23 mouse cellular contexts compared by ENCODE assay signal in genomic region chr2:127748316-127748715, GRCm38 (mm10). TPM values are rescaled to one million over a fixed set of nuclear protein-coding genes. Genes with fewer than 3 reads are reported as not detected.
DNase-seq lines count a peak whose midpoint lies in the region; ATAC-seq and TF ChIP-seq lines count a peak whose summit lies in the region.
"Had no signal": no experiment of that assay in that cellular context is flagged by ENCODE, and none has a peak within 500 bp of the region (broad histone marks: within the 10 kb centered on the region; RNA-seq: fewer than 3 reads in every experiment).

No protein-coding gene starts in this region.

- no peak for TF ChIP-seq CTCF in heart, postnatal 0 days (IDR thresholded peaks at IDR 0.05; ENCODE audit: low read depth)

- 0 out of 2 replicates have a peak, but pooled peaks have one; percentile 47 for ATAC-seq in embryonic facial prominence, embryonic 14.5 days (ENCODE audit: low read depth)
- ATAC-seq in heart, postnatal 0 days (ENCODE audit: insufficient read depth, low read depth), result no peak
- no peak for ATAC-seq in heart, embryonic 11.5 days (replicated peaks; ENCODE audit: insufficient number of reproducible peaks, low FRiP score, low TSS enrichment)
- ATAC-seq: activated CD4-positive, CD25-positive, alpha-beta regulatory T cell, adult 4 months; CD4-positive, CD25-positive, alpha-beta regulatory T cell, adult 4 months; forebrain, embryonic 13.5 days; forebrain, embryonic 15.5 days; forebrain, postnatal 0 days; Patski had no signal

- no peaks in the 10 kb centered on the region for H3K27me3 ChIP-seq in embryonic facial prominence, embryonic 14.5 days (replicated peaks; ENCODE audit: control insufficient read depth, insufficient read depth, low read length)
- no peaks in the 10 kb centered on the region for H3K27me3 ChIP-seq in embryonic facial prominence, embryonic 10.5 days (replicated peaks; ENCODE audit: low read depth, poor library complexity, severe bottlenecking)
- no peaks in the 10 kb centered on the region for H3K27me3 ChIP-seq in heart, postnatal 0 days (ENCODE audit: control insufficient read depth, insufficient read depth, low read length)
- H3K27me3 ChIP-seq in heart, embryonic 11.5 days (ENCODE audit: control insufficient read depth, insufficient read depth, low read length), result no peaks in the 10 kb centered on the region
- H3K27me3 ChIP-seq: CH12.LX; embryonic facial prominence, embryonic 13.5 days; forebrain, embryonic 13.5 days; forebrain, embryonic 15.5 days; Patski had no signal

- peak; percentile 29 for DNase-seq in embryonic facial prominence, embryonic 14.5 days (ENCODE audit: low spot score)
- no peak for DNase-seq in embryonic facial prominence, embryonic 10.5 days (ENCODE audit: low spot score)
- DNase-seq in heart, postnatal 0 days (ENCODE audit: low spot score), result peak; percentile 0
- no peak for DNase-seq in spleen, adult 18-20 months
- DNase-seq: adrenal gland, adult 8-10 months; adrenal gland, postnatal 14 days; adrenal gland, postnatal 36 days; B cell, adult 2 months; cerebellum, adult 11-12 months; cerebellum, adult 2 months; cerebellum, adult 9-10 months; cerebellum, postnatal 10 days; cerebellum, postnatal 25 days; forebrain, postnatal 0 days had no signal

- no peak overlapping the region for H3K27ac ChIP-seq in embryonic facial prominence, embryonic 14.5 days (replicated peaks; ENCODE audit: low read depth, low read length)
- H3K27ac ChIP-seq in embryonic facial prominence, embryonic 10.5 days (replicated peaks), result no peak overlapping the region
- H3K27ac ChIP-seq in heart, postnatal 0 days (ENCODE audit: low read depth), result no peak overlapping the region
- H3K27ac ChIP-seq in heart, embryonic 11.5 days (ENCODE audit: low read depth, low read length), result no peak overlapping the region
- H3K27ac ChIP-seq: embryonic facial prominence, embryonic 13.5 days; forebrain, embryonic 13.5 days; forebrain, embryonic 15.5 days had no signal

- no peaks in the 10 kb centered on the region for H3K9me3 ChIP-seq in embryonic facial prominence, embryonic 14.5 days (ENCODE audit: control insufficient read depth, low read length)
- H3K9me3 ChIP-seq in embryonic facial prominence, embryonic 10.5 days, result no peaks in the 10 kb centered on the region
- H3K9me3 ChIP-seq in heart, postnatal 0 days (replicated peaks; ENCODE audit: control insufficient read depth, low read length), result no peaks in the 10 kb centered on the region
- H3K9me3 ChIP-seq in heart, embryonic 11.5 days (replicated peaks; ENCODE audit: control insufficient read depth, low read length), result no peaks in the 10 kb centered on the region
- H3K9me3 ChIP-seq: embryonic facial prominence, embryonic 13.5 days; forebrain, embryonic 13.5 days; forebrain, embryonic 15.5 days; G1E had no signal

- H3K4me3 ChIP-seq in embryonic facial prominence, embryonic 14.5 days (ENCODE audit: low read depth, low read length), result no peak overlapping the region
- H3K4me3 ChIP-seq in embryonic facial prominence, embryonic 10.5 days, result no peak overlapping the region
- no peak overlapping the region for H3K4me3 ChIP-seq in heart, postnatal 0 days (ENCODE audit: low read depth, low read length)
- no peak overlapping the region for H3K4me3 ChIP-seq in heart, embryonic 11.5 days (ENCODE audit: low read depth, low read length)
- H3K4me3 ChIP-seq: embryonic facial prominence, embryonic 13.5 days; forebrain, embryonic 13.5 days; forebrain, embryonic 15.5 days had no signal

- no peaks in the 10 kb centered on the region for H3K4me1 ChIP-seq in embryonic facial prominence, embryonic 14.5 days (ENCODE audit: control insufficient read depth, insufficient read depth, low read length)
- H3K4me1 ChIP-seq in embryonic facial prominence, embryonic 10.5 days, result peaks cover 5% of the 10 kb centered on the region; the same call in 1 of the 2 replicates
- H3K4me1 ChIP-seq in heart, postnatal 0 days (ENCODE audit: control insufficient read depth, insufficient read depth), result 0 out of 2 replicates have a peak, but pooled peaks cover 3% of the 10 kb centered on the region
- no peaks in the 10 kb centered on the region; the same call in 1 of the 2 replicates for H3K4me1 ChIP-seq in heart, embryonic 11.5 days (ENCODE audit: control insufficient read depth, insufficient read depth, low read length)
- H3K4me1 ChIP-seq: embryonic facial prominence, embryonic 13.5 days; forebrain, embryonic 13.5 days; forebrain, embryonic 15.5 days had no signal

- 0 out of 2 replicates have a peak, but pooled peaks cover 9% of the 10 kb centered on the region for H3K36me3 ChIP-seq in embryonic facial prominence, embryonic 14.5 days (ENCODE audit: control insufficient read depth, insufficient read depth, low read length)
- peaks cover 11% of the 10 kb centered on the region for H3K36me3 ChIP-seq in embryonic facial prominence, embryonic 10.5 days (replicated peaks)
- no peaks in the 10 kb centered on the region; the same call in 1 of the 2 replicates for H3K36me3 ChIP-seq in heart, postnatal 0 days (replicated peaks; ENCODE audit: control insufficient read depth, insufficient read depth, low read length)
- H3K36me3 ChIP-seq in heart, embryonic 11.5 days (ENCODE audit: control insufficient read depth, insufficient read depth, low read length), result no peaks in the 10 kb centered on the region
- H3K36me3 ChIP-seq: forebrain, embryonic 15.5 days; G1E had no signal

- no peak overlapping the region for H3K4me2 ChIP-seq in embryonic facial prominence, embryonic 14.5 days (ENCODE audit: low read depth, low read length)
- H3K4me2 ChIP-seq in heart, postnatal 0 days (ENCODE audit: low read depth, low read length), result no peak overlapping the region
- H3K4me2 ChIP-seq in heart, embryonic 11.5 days, result no peak overlapping the region
- H3K4me2 ChIP-seq: embryonic facial prominence, embryonic 13.5 days; forebrain, embryonic 13.5 days; forebrain, embryonic 15.5 days had no signal

- H3K9ac ChIP-seq in embryonic facial prominence, embryonic 14.5 days (ENCODE audit: low read depth, low read length), result no peak overlapping the region
- no peak overlapping the region for H3K9ac ChIP-seq in heart, postnatal 0 days (replicated peaks; ENCODE audit: low read depth, low read length)
- no peak overlapping the region for H3K9ac ChIP-seq in heart, embryonic 11.5 days (ENCODE audit: low read depth, low read length)
- H3K9ac ChIP-seq: embryonic facial prominence, embryonic 13.5 days; forebrain, embryonic 13.5 days; forebrain, embryonic 15.5 days; forebrain, postnatal 0 days had no signal

- TF ChIP-seq EP300 in heart, postnatal 0 days (IDR thresholded peaks at IDR 0.05; ENCODE audit: low read depth), result no peak

- WGBS in embryonic facial prominence, embryonic 14.5 days, result 66% methylated on average over 7 of the region's 7 CpGs
- 70% methylated on average over 7 of the region's 7 CpGs for WGBS in embryonic facial prominence, embryonic 10.5 days
- 69% methylated on average over 7 of the region's 7 CpGs for WGBS in heart, postnatal 0 days
- WGBS in heart, embryonic 11.5 days (ENCODE audit: insufficient replicate concordance), result 69% methylated on average over 7 of the region's 7 CpGs

RNA-seq across cellular contexts. Expression of gene Mall, which starts 18.6 kb away (rescaled TPM):
- 14.0 and 17.8 TPM in 2 replicates for polyA plus RNA-seq in embryonic facial prominence, embryonic 14.5 days (2014; fragmentation: Nextera tagmentation; extraction: Ambion mirVana)
- 0.96 and 1.0 TPM in 2 replicates for polyA plus RNA-seq in embryonic facial prominence, embryonic 10.5 days (2016; fragmentation: Nextera tagmentation; extraction: Ambion mirVana)
- total RNA-seq in heart, postnatal 0 days (2014; rRNA removed; ENCODE audit: low replicate concordance), result 13.0 and 17.6 TPM in 2 replicates
- polyA plus RNA-seq in heart, postnatal 0 days (2015; fragmentation: Nextera tagmentation; extraction: Ambion mirVana), result 7.0 and 7.4 TPM in 2 replicates
- 2.5 and 3.8 TPM in 2 replicates for polyA plus RNA-seq in heart, embryonic 11.5 days (2014; fragmentation: Nextera tagmentation; extraction: Ambion mirVana)
- total RNA-seq: CH12.LX, G1E had no signal
- polyA plus RNA-seq: activated CD4-positive, CD25-positive, alpha-beta regulatory T cell, adult 4 months; CD4-positive, CD25-positive, alpha-beta regulatory T cell, adult 4 months; G1E had no signal

RNA-seq across cellular contexts. Expression of gene Nphp1, which starts 40.4 kb away (rescaled TPM):
- 27.4 and 28.3 TPM in 2 replicates for polyA plus RNA-seq in embryonic facial prominence, embryonic 14.5 days (2014; fragmentation: Nextera tagmentation; extraction: Ambion mirVana)
- 42.0 and 42.9 TPM in 2 replicates for polyA plus RNA-seq in embryonic facial prominence, embryonic 10.5 days (2016; fragmentation: Nextera tagmentation; extraction: Ambion mirVana)
- 6.7 and 8.9 TPM in 2 replicates for total RNA-seq in heart, postnatal 0 days (2014; rRNA removed; ENCODE audit: low replicate concordance)
- 17.2 and 21.3 TPM in 2 replicates for polyA plus RNA-seq in heart, postnatal 0 days (2015; fragmentation: Nextera tagmentation; extraction: Ambion mirVana)
- polyA plus RNA-seq in heart, embryonic 11.5 days (2014; fragmentation: Nextera tagmentation; extraction: Ambion mirVana), result 12.1 and 15.4 TPM in 2 replicates

RNA-seq across cellular contexts. Expression of gene Mtln, which starts 44.0 kb away (rescaled TPM):
- 38.4 and 42.2 TPM in 2 replicates for polyA plus RNA-seq in embryonic facial prominence, embryonic 14.5 days (2014; fragmentation: Nextera tagmentation; extraction: Ambion mirVana)
- polyA plus RNA-seq in embryonic facial prominence, embryonic 10.5 days (2016; fragmentation: Nextera tagmentation; extraction: Ambion mirVana), result 20.7 and 22.2 TPM in 2 replicates
- 4.6 and 13.3 TPM in 2 replicates for total RNA-seq in heart, postnatal 0 days (2014; rRNA removed; ENCODE audit: low replicate concordance)
- 63.3 and 65.0 TPM in 2 replicates for polyA plus RNA-seq in heart, postnatal 0 days (2015; fragmentation: Nextera tagmentation; extraction: Ambion mirVana)
- 37.9 and 40.3 TPM in 2 replicates for polyA plus RNA-seq in heart, embryonic 11.5 days (2014; fragmentation: Nextera tagmentation; extraction: Ambion mirVana)

Comparison
In these comparisons a context has a peak if more than half of its experiments do, and no peak if none do; other contexts are left out.
1. DNase-seq: peak in embryonic facial prominence, embryonic 14.5 days (single experiment) and heart, postnatal 0 days (single experiment); none in embryonic facial prominence, embryonic 10.5 days (single experiment) and spleen, adult 18-20 months (0 of 2).